Mouse (Mus musculus) myocyte (in vitro differentiated cells): ENCODE measurements around the gene Fndc3b. TPM values are rescaled to one million over a fixed set of nuclear protein-coding genes. Genes with fewer than 3 reads are reported as not detected.

Experiments
- H3K27me3 ChIP-seq: one replicate; pipeline ENCODE4 v1.6.1; 2011; ENCODE audit not compliant: control insufficient read depth, insufficient read depth, insufficient read length
- H3K36me3 ChIP-seq: one replicate; pipeline ENCODE4 v1.6.1; 2011; ENCODE audit not compliant: control insufficient read depth, insufficient read depth
- H3K4me2 ChIP-seq: one replicate; pipeline ENCODE4 v1.6.1; 2011; ENCODE audit warnings: low read depth, control low read depth
- H3K4me3 ChIP-seq: one replicate; pipeline ENCODE4 v1.5.1; 2011; ENCODE audit warnings: mild to moderate bottlenecking, control low read depth, moderate library complexity
- H3K79me2 ChIP-seq: one replicate; pipeline ENCODE4 v1.6.1; 2011; ENCODE audit not compliant: control insufficient read depth, insufficient read depth
- H3ac ChIP-seq: one replicate; pipeline ENCODE4 v1.6.1; 2011; ENCODE audit not compliant: control insufficient read depth, insufficient read length
- CEBPB ChIP-seq: IDR thresholded peaks from 2 replicates; pipeline ENCODE4 v1.6.1; 2011; ENCODE audit warnings: mild to moderate bottlenecking, moderate library complexity; ENCODE audit not compliant: poor library complexity, insufficient read depth, severe bottlenecking
- E2F4 ChIP-seq: IDR thresholded peaks from one replicate; pipeline ENCODE4 v1.6.1; 2011; ENCODE audit warnings: mild to moderate bottlenecking, control low read depth, moderate library complexity; ENCODE audit not compliant: insufficient read depth
- MAX ChIP-seq: IDR thresholded peaks from one replicate; pipeline ENCODE4 v1.6.1; 2011; ENCODE audit warnings: low read depth, mild to moderate bottlenecking, control low read depth
- MYOD1 ChIP-seq, 3 experiments: IDR thresholded peaks; one replicate each; pipeline ENCODE4 v1.6.1; 2011; ENCODE audit warnings: control low read depth in 2 of 3, low read depth in 2 of 3, mild to moderate bottlenecking in 2 of 3, moderate library complexity in 1 of 3; ENCODE audit not compliant: insufficient read length in 2 of 3, control insufficient read depth in 1 of 3
- MYOG ChIP-seq, 3 experiments: IDR thresholded peaks; one replicate each; pipeline ENCODE4 v1.6.1; 2011; ENCODE audit warnings: control low read depth in 2 of 3, low read depth in 2 of 3, mild to moderate bottlenecking in 2 of 3; ENCODE audit not compliant: insufficient read length in 2 of 3, control insufficient read depth in 1 of 3, insufficient read depth in 1 of 3
- POLR2A ChIP-seq: IDR thresholded peaks from one replicate; pipeline ENCODE4 v1.6.1; 2011; ENCODE audit warnings: low read depth, mild to moderate bottlenecking, control low read depth, moderate library complexity; ENCODE audit not compliant: insufficient read length
- POLR2AphosphoS2 ChIP-seq: IDR thresholded peaks from one replicate; pipeline ENCODE4 v1.6.1; 2011; ENCODE audit warnings: low read depth, control low read depth; ENCODE audit not compliant: insufficient read length
- REST ChIP-seq: IDR thresholded peaks from one replicate; pipeline ENCODE4 v1.6.1; 2011; ENCODE audit warnings: mild to moderate bottlenecking, control low read depth, moderate library complexity; ENCODE audit not compliant: insufficient read depth, insufficient read length
- SRF ChIP-seq: IDR thresholded peaks from one replicate; pipeline ENCODE4 v1.6.1; 2011; ENCODE audit warnings: low read depth; ENCODE audit not compliant: control insufficient read depth, insufficient read length
- TCF12 ChIP-seq: IDR thresholded peaks from one replicate; pipeline ENCODE4 v1.6.1; 2011; ENCODE audit warnings: mild to moderate bottlenecking, control low read depth; ENCODE audit not compliant: poor library complexity, insufficient read depth, severe bottlenecking
- TCF3 ChIP-seq: IDR thresholded peaks from one replicate; pipeline ENCODE4 v1.6.1; 2011; ENCODE audit warnings: low read depth, control low read depth; ENCODE audit not compliant: insufficient read length
- USF1 ChIP-seq: IDR thresholded peaks from one replicate; pipeline ENCODE4 v1.6.1; 2011; ENCODE audit warnings: low read depth, mild to moderate bottlenecking, control low read depth, moderate library complexity
- polyA plus RNA-seq: library from polyadenylated mRNA; unstranded; fragments of >200 nt; fragmentation: generic; extraction: Trizol; gene quantifications from one replicate; pipeline ENCODE4 v1.2.1, GENCODE M21; 2012; ENCODE audit warnings: missing spikeins

The Fndc3b gene
- polyA plus RNA-seq, 1 experiment, result 25.8 TPM

DNA sequence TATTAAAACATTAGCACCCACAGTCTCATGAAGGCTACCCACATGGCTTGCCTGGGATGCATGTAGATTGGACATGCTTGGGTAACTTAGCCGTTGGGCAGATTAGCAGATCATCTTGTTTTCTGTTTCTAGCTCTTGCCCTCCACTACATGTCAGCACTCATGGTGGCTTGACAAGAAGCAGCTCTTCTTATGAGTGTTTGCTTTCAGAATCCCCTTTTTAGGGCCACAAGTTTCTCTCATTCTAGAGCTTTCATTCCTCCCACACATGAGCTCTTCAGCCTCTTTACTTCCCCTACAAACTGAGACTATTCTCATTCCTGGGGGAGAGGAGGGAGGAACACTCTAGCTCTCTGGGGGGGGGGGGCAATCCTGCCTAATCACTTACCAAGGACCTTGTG, 321.2 kb downstream of the Fndc3b start:
- TF ChIP-seq TCF3, result no peak
- TF ChIP-seq MYOG (IDR thresholded peaks at IDR 0.05; ENCODE audit: control insufficient read depth in 1 of 3, insufficient read depth in 1 of 3, insufficient read length in 2 of 3, low read depth in 2 of 3), result no peak
- TF ChIP-seq CEBPB, result no peak
- TF ChIP-seq MAX, result no peak
- no peak for TF ChIP-seq USF1
- no peak for TF ChIP-seq POLR2A
- no peak for TF ChIP-seq POLR2AphosphoS2
- no peak for TF ChIP-seq SRF
- TF ChIP-seq MYOD1 (IDR thresholded peaks at IDR 0.05; ENCODE audit: control insufficient read depth in 1 of 3, insufficient read length in 2 of 3, low read depth in 2 of 3), result no peak
- TF ChIP-seq TCF12, result no peak
- no peak for TF ChIP-seq E2F4
- no peak for TF ChIP-seq REST

DNA sequence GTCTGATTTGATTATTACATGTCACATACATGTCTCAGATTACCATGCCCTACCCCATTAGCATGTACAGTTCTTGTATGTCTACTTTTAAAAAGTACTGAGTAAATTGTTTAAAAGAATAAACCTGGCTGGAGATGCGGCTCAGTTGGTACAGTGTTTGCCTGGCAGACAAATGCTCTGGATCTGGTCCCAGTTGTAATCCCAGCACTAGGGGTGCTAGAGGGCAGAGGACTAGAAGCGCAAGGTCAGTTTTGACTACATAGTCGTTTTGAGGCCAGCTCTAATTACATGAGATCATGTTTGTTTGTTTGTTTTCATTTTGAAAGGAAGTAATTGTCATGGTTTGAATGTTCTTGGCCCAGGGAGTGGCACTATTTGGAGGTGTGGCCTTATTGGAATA, 326.3 kb downstream of the Fndc3b start:
- H3K4me3 ChIP-seq, result no peak overlapping the region
- H3K79me2 ChIP-seq, result no peaks in the 10 kb centered on the region
- H3K4me2 ChIP-seq, result no peak overlapping the region
- TF ChIP-seq MAX (no peak), E2F4 (no peak), MYOD1 (IDR thresholded peaks at IDR 0.05; ENCODE audit: control insufficient read depth in 1 of 3, insufficient read length in 2 of 3, low read depth in 2 of 3) (no peak), REST (no peak), MYOG (IDR thresholded peaks at IDR 0.05; ENCODE audit: control insufficient read depth in 1 of 3, insufficient read depth in 1 of 3, insufficient read length in 2 of 3, low read depth in 2 of 3) (no peak), TCF12 (no peak), SRF (no peak), USF1 (no peak), POLR2AphosphoS2 (no peak), TCF3 (no peak), POLR2A (no peak), CEBPB (no peak)
- no peaks in the 10 kb centered on the region for H3K36me3 ChIP-seq
- peaks cover 19% of the 10 kb centered on the region for H3K27me3 ChIP-seq
- H3ac ChIP-seq, result no peak overlapping the region

More for the DNA sequence above, 321.2 kb downstream of the Fndc3b start:
- H3K27me3 ChIP-seq, result peaks cover 8% of the 10 kb centered on the region
- no peaks in the 10 kb centered on the region for H3K79me2 ChIP-seq
- H3K4me2 ChIP-seq, result no peak overlapping the region
- no peak overlapping the region for H3ac ChIP-seq
- no peaks in the 10 kb centered on the region for H3K36me3 ChIP-seq
- no peak overlapping the region for H3K4me3 ChIP-seq

DNA sequence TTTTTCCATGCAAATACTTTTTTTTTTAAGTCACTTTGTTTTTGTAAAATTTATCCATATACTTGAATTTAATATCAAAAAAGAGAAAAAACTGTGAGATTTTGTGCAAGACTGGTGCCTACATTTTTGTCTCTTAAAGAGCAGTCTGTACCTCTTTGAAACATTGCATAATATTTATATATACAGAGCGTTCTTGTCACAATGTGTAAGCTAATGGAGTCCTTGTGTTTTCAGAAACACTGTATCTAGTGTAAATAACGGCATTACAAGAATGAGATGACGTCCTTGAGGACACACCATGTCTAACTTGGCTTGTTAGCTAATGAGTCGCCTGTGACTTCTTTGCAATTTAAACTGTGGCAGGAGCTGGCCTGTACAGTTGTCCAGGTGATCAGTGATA, 333.2 kb downstream of the Fndc3b start:
- Histone ChIP-seq H3K36me3 (no peaks in the 10 kb centered on the region), H3K4me3 (no peak overlapping the region), H3K79me2 (no peaks in the 10 kb centered on the region), H3K27me3 (peaks cover 6% of the 10 kb centered on the region), H3K4me2 (no peak overlapping the region), H3ac (no peak overlapping the region)
- TF ChIP-seq E2F4 (no peak), REST (no peak), CEBPB (no peak), USF1 (no peak), POLR2A (no peak), MYOD1 (IDR thresholded peaks at IDR 0.05; ENCODE audit: control insufficient read depth in 1 of 3, insufficient read length in 2 of 3, low read depth in 2 of 3) (no peak)

DNA sequence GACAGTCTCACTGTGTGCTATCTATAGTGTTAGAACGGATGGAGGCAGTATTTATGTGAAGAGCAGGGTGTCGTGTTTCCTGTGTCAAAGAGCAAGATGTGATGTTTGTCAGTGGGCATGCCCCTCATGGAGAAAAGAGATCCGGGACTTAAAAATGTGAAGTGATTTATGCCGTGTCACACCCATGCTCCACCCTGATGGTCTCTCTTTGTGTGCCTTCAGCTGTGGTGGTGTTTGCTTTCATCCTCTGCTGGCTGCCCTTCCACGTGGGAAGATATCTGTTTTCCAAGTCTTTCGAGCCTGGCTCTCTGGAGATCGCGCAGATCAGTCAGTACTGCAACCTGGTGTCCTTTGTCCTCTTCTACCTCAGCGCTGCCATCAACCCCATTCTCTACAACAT, 336.7 kb downstream of the Fndc3b start:
- Histone ChIP-seq H3K79me2 (no peaks in the 10 kb centered on the region), H3K27me3 (peaks cover 11% of the 10 kb centered on the region), H3K4me3 (no peak overlapping the region), H3K36me3 (no peaks in the 10 kb centered on the region), H3K4me2 (no peak overlapping the region), H3ac (no peak overlapping the region)
- no peak for TF ChIP-seq POLR2AphosphoS2

DNA sequence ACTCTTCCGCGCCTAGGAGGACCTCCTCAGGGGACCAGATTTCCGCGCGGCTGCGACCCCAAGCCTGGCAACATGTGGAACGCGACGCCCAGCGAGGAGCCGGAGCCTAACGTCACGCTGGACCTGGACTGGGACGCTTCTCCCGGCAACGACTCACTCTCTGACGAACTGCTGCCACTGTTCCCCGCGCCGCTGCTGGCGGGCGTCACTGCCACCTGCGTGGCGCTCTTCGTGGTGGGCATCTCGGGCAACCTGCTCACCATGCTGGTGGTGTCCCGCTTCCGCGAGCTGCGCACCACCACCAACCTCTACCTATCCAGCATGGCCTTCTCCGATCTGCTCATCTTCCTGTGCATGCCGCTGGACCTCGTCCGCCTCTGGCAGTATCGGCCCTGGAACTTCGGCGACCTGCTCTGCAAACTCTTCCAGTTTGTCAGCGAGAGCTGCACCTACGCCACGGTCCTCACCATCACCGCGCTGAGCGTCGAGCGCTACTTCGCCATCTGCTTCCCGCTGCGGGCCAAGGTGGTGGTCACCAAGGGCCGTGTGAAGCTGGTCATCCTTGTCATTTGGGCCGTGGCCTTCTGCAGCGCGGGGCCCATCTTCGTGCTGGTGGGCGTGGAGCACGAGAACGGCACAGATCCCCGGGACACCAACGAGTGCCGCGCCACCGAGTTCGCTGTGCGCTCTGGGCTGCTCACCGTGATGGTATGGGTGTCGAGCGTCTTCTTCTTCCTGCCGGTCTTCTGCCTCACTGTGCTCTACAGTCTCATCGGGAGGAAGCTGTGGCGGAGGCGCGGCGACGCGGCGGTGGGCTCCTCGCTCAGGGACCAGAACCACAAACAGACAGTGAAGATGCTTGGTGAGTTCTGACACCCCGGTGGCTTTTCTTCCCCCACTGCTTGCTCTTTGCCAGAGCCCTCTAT, 339.1 kb downstream of the Fndc3b start:
- H3K36me3 ChIP-seq, result no peaks in the 10 kb centered on the region
- TF ChIP-seq TCF12 (no peak), TCF3 (no peak), E2F4 (no peak), SRF (no peak), MYOD1 (IDR thresholded peaks at IDR 0.05; ENCODE audit: control insufficient read depth in 1 of 3, insufficient read length in 2 of 3, low read depth in 2 of 3) (no peak), POLR2A (no peak), POLR2AphosphoS2 (no peak), MYOG (IDR thresholded peaks at IDR 0.05; ENCODE audit: control insufficient read depth in 1 of 3, insufficient read depth in 1 of 3, insufficient read length in 2 of 3, low read depth in 2 of 3) (no peak), USF1 (no peak), MAX (no peak), REST (no peak), CEBPB (no peak)
- H3K79me2 ChIP-seq, result no peaks in the 10 kb centered on the region
- peaks cover 11% of the 10 kb centered on the region for H3K27me3 ChIP-seq
- H3K4me2 ChIP-seq, result no peak overlapping the region
- no peak overlapping the region for H3ac ChIP-seq
- H3K4me3 ChIP-seq, result no peak overlapping the region
